Comparison of ENCODE assay signal across 19 mouse cellular contexts in genomic region chr14:123066344-123066743, GRCm38 (mm10).
"Had no signal": no experiment of that assay in that cellular context is flagged by ENCODE, and none has a peak within 500 bp of the region (broad histone marks: within the 10 kb centered on the region; RNA-seq: fewer than 3 reads in every experiment).

No protein-coding gene starts in this region.

- H3K4me3 ChIP-seq: lung, embryonic 15.5 days; midbrain, embryonic 10.5 days; midbrain, embryonic 12.5 days; myocyte; neural tube, embryonic 13.5 days; neural tube, embryonic 15.5 days had no signal

- H3K4me2 ChIP-seq: lung, embryonic 15.5 days had no signal

- H3K9ac ChIP-seq: lung, embryonic 15.5 days; midbrain, embryonic 12.5 days; neural tube, embryonic 13.5 days had no signal

- H3K27me3 ChIP-seq: lung, embryonic 15.5 days; midbrain, embryonic 12.5 days; neural tube, embryonic 13.5 days; neural tube, embryonic 15.5 days had no signal

- H3K27ac ChIP-seq: lung, embryonic 15.5 days; macrophage; midbrain, embryonic 10.5 days; neural tube, embryonic 13.5 days; neural tube, embryonic 15.5 days had no signal

- H3K4me1 ChIP-seq: lung, embryonic 15.5 days had no signal

- H3K36me3 ChIP-seq: lung, embryonic 15.5 days; midbrain, embryonic 10.5 days; midbrain, embryonic 12.5 days; neural tube, embryonic 13.5 days; neural tube, embryonic 15.5 days had no signal

- H3K9me3 ChIP-seq: lung, embryonic 15.5 days; midbrain, embryonic 10.5 days; midbrain, embryonic 12.5 days; neural tube, embryonic 13.5 days; neural tube, embryonic 15.5 days had no signal

- DNase-seq: lung, adult 2 months; lung, postnatal 14 days; lung, postnatal 36 days; retina, postnatal 1 day; right cerebral cortex, adult 18-20 months; right cerebral cortex, postnatal 25 days; right cerebral cortex, postnatal 4 days; spleen, adult 18-20 months; thymus, adult 18-20 months; thymus, postnatal 14 days; thymus, postnatal 36 days had no signal

- ATAC-seq: lung, postnatal 0 days had no signal
